Mouse (Mus musculus) midbrain, postnatal 0 days (tissue): Measurements from ENCODE around the gene Stam. TPM values are rescaled to one million over a fixed set of nuclear protein-coding genes. Genes with fewer than 3 reads are reported as not detected.

Experiments
- ATAC-seq: fragments of 200-750 bp; cut with Nextera tagmentation; 2 replicates; pipeline ENCODE4 v1.8.0; 2017; ENCODE audit warnings: moderate number of reproducible peaks, mild to moderate bottlenecking, moderate TSS enrichment, moderate library complexity; ENCODE audit not compliant: low FRiP score
- DNase-seq: peaks from one replicate; pipeline ENCODE4 v3.0.0-alpha.2; 2015; ENCODE audit warnings: low spot score
- H3K27ac ChIP-seq: fragments of 300-500 bp; sonication (generic); 2 replicates; pipeline ENCODE4 v1.5.1; 2014; ENCODE audit warnings: low read depth, mild to moderate bottlenecking, low read length, mixed read lengths
- H3K27me3 ChIP-seq: fragments of 300-500 bp; sonication (generic); 2 replicates; pipeline ENCODE4 v1.6.1; 2014; ENCODE audit warnings: low read length, control low read depth, mixed read lengths; ENCODE audit not compliant: insufficient read depth
- H3K36me3 ChIP-seq: fragments of 300-500 bp; sonication (generic); 2 replicates; pipeline ENCODE4 v1.6.1; 2014; ENCODE audit warnings: low read length, control low read depth, mixed read lengths; ENCODE audit not compliant: insufficient read depth
- H3K4me1 ChIP-seq: fragments of 300-500 bp; sonication (generic); 2 replicates; pipeline ENCODE4 v1.6.1; 2014; ENCODE audit warnings: mild to moderate bottlenecking, control low read depth, antibody characterized with exemption, low read length, mixed read lengths; ENCODE audit not compliant: insufficient read depth
- H3K4me2 ChIP-seq: fragments of 300-500 bp; sonication (generic); 2 replicates; pipeline ENCODE4 v1.6.1; 2014; ENCODE audit warnings: low read depth, mild to moderate bottlenecking, low read length, mixed read lengths; ENCODE audit not compliant: poor library complexity, severe bottlenecking
- H3K4me3 ChIP-seq: fragments of 300-500 bp; sonication (generic); 2 replicates; pipeline ENCODE4 v1.5.1; 2014; ENCODE audit warnings: low read depth, mild to moderate bottlenecking, low read length, moderate library complexity
- H3K9ac ChIP-seq: fragments of 300-500 bp; sonication (generic); replicated peaks from 2 replicates; pipeline ENCODE4 v1.6.1; 2014; ENCODE audit warnings: mild to moderate bottlenecking, low read length, moderate library complexity, mixed read lengths; ENCODE audit not compliant: poor library complexity, severe bottlenecking
- H3K9me3 ChIP-seq: fragments of 300-500 bp; sonication (generic); 2 replicates; pipeline ENCODE4 v1.6.1; 2016; ENCODE audit warnings: low read length, control low read depth
- CTCF ChIP-seq: IDR thresholded peaks from 2 replicates; pipeline ENCODE4 v1.5.1; 2016; ENCODE audit warnings: antibody characterized with exemption, mild to moderate bottlenecking
- WGBS: fragments of 180-500 bp; shearing (Covaris S2); extraction: QIAGEN DNeasy Blood & Tissue Kit; methylation state at CpG from one replicate; pipeline ENCODE4 v1.1.7; 2014; 5-methylcytosine and 5-hydroxymethylcytosine counted together
- polyA plus RNA-seq: library from polyadenylated mRNA; unstranded; fragments of >200 nt; fragmentation: Nextera tagmentation; extraction: Ambion mirVana; gene quantifications from 2 replicates; pipeline ENCODE4 v1.2.1, GENCODE M21; 2015
- total RNA-seq: library from RNA; depleted of rRNA; stranded (reverse); fragments of >200 nt; gene quantifications from 2 replicates; pipeline ENCODE4 v1.2.3, GENCODE M21; 2014

Gene Stam
- total and polyA plus RNA-seq, 2 experiments from 2014 or later: 93.8 to 104 TPM

DNA sequence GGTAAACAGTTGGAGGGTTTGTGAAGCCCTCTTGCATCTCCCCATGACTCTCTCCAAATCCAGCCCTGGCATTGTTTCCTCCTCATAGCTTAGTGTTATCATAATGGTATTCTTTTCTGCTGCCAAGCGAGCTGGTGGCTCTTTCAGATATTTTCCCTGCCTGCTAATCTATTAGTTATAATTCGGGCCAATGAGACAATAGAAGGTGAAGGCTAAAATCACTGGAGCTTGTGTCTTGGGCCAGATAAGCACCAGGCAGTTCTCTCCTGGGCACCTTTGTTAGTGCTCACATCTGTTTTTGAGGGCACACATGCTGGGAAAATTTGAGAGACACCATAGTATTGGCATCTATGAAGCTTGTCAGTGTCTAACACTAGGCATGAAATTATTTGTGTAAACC lies 91.2 kb downstream of the Stam start:
- ATAC-seq (no peak), DNase-seq (no peak)
- no peaks in the 10 kb centered on the region for H3K27me3 ChIP-seq
- H3K27ac ChIP-seq: no peak overlapping the region
- WGBS: 43% methylated on average over 2 of the region's 2 CpGs
- no peak overlapping the region for H3K4me2 ChIP-seq
- no peaks in the 10 kb centered on the region for H3K9me3 ChIP-seq
- no peak overlapping the region for H3K4me3 ChIP-seq
- no peaks in the 10 kb centered on the region for H3K4me1 ChIP-seq
- no peak for TF ChIP-seq CTCF
- H3K36me3 ChIP-seq: no peaks in the 10 kb centered on the region
- no peak overlapping the region for H3K9ac ChIP-seq

DNA sequence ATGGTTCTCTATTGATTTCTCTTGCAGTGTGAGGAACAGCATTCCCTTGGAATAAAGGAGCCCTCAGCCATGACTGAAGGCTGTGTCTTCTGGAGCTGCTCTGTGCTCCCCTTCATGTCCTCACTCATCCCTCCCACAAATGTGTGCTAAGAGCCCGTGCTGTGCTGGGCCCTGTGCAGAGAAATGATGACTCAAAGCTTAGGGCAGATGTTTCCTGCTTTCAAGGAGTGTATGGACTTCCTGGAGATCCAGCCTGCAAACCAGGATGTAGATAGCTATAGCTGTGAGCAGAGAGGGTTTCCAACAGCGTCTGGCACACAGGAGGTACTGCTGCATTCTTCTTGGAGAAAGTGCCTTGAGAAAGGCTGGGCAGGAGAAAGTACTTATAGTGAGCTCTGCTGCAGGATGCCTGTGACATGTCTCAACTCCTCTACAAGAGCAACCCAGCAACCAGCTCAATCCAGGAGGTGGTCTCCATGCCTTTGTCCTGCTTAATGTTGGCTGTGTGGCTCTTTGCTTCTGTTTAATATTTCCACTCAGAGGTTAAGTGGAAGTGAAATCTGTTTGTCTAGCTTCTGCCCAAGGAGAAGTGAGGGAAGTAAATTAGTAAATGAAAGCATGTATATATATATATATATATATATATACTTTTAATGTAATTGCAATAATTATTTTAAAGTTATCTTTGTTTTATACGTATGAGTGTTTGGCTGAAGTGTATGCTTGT lies 91.9 kb downstream of the Stam start:
- Histone ChIP-seq H3K9ac (no peak overlapping the region), H3K4me2 (no peak overlapping the region), H3K36me3 (no peaks in the 10 kb centered on the region), H3K27ac (no peak overlapping the region), H3K27me3 (no peaks in the 10 kb centered on the region), H3K9me3 (no peaks in the 10 kb centered on the region), H3K4me3 (no peak overlapping the region), H3K4me1 (no peaks in the 10 kb centered on the region)
- ATAC-seq (no peak), DNase-seq (no peak)
- TF ChIP-seq CTCF: no peak
- WGBS: 84% methylated on average over 3 of the region's 3 CpGs

DNA sequence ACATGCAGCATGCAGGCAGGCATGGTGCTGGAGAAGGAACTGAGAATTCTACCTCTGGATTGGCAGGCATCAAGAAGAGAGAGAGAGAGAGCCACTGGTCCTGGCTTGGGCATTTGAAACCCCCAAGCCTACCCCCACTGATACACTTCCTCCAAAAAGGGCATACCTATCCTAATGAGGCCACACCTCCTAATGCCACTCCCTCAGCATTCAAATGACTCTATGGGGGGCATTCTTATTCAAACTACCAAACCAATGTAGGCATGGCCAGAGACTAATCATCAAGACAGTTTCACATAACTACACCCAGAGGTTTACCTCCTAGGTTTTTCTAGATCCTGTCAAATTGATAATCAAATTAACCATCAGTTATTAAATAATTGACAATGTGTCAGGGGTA lies 93.8 kb downstream of the Stam start:
- Histone ChIP-seq H3K9me3 (no peaks in the 10 kb centered on the region), H3K27ac (no peak overlapping the region), H3K27me3 (no peaks in the 10 kb centered on the region), H3K36me3 (no peaks in the 10 kb centered on the region), H3K4me3 (no peak overlapping the region), H3K4me2 (no peak overlapping the region), H3K9ac (no peak overlapping the region), H3K4me1 (no peaks in the 10 kb centered on the region)
- ATAC-seq (no peak), DNase-seq (no peak)
- no peak for TF ChIP-seq CTCF

DNA sequence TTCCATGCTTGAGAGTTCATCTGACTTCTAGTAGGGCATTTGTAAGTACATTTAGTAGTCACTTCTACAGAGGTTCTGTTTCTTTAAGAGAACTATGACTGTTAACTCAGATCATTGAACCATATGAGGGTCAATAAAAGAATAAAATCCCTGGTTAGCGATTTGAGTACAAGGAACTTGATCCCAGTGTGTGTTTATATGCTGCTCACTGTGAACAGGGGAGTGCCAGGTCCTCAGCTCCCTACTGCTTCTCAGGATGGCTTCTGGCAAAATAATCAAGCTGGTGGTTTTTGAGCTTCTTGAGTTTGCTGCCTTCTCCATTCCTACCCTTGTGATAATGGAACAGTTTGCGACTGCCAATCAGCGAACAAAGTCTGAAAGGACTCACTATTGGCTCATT lies 100.4 kb downstream of the Stam start, which contains the start of gene Tmem236:
Gene Tmem236, plus strand, starts transcription at position 190 of the 400 bp plus-strand sequence.
- Histone ChIP-seq H3K27me3 (no peaks in the 10 kb centered on the region), H3K36me3 (no peaks in the 10 kb centered on the region), H3K4me3 (no peak within 1 kb of the TSS), H3K9me3 (no peaks in the 10 kb centered on the region), H3K27ac (no peak within 1 kb of the TSS), H3K4me1 (no peaks in the 10 kb centered on the region), H3K4me2 (no peak within 1 kb of the TSS), H3K9ac (no peak within 1 kb of the TSS)
- DNase-seq (no peak), ATAC-seq (no peak)
- no peak for TF ChIP-seq CTCF
- 76% methylated on average over 3 of the region's 3 CpGs for WGBS

DNA sequence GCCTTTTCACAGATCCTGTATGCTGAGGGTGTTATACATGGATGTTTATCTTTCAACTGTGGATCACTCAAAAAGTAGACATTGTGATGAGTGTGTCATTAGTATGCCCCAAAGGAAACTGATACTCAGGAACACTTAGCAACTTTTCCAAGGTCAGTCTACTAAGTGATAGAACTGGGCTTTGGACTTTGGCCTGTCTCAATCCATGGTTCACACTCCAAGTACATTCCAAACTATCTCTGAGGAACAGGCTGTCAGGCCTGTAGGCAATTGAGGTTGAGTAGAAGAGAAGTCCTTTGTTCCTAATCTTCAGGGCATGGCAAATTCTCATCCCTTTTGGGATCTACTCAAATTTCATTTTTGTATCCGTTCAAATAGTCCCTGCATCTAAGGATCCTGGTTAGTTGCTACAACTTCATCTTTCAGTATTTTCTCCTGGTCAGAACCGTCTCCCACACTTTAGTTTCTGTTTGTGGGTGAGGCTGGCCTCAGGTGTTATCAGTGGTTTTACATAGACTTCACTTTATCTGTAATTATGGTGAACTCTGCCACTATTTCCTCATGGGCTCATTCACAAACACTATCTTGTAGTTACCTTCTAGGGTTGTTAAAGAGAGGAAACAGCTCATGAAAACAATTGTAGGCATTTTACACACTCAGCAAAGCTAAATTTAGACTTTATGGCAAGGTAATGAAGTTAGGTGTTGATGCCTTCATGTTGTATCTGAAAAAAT lies 102.7 kb downstream of the Stam start:
- Histone ChIP-seq H3K27ac (no peak overlapping the region), H3K4me3 (no peak overlapping the region)

DNA sequence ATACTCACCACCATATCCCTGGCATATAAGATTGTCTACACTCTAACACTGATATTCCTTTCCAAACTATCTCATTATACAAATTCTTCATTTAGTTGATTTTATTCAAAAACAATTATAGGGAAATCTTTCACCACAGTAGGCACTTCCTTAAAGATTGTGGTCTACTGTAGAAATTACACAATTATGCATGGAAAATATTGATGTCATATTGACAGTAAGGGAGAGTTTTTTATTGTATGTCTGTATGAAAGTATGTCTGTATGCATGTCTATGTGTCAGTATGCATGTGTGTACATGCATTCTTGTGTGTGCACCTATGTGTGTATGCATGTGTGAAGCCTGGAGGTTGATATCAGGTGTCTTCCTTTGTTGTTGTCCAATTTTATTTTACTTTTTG lies 110.5 kb downstream of the Stam start:
- H3K4me1 ChIP-seq: no peaks in the 10 kb centered on the region
- H3K4me2 ChIP-seq: no peak overlapping the region
- DNase-seq: no peak
- no peak overlapping the region for H3K9ac ChIP-seq
- ATAC-seq: no peak
- no peak for TF ChIP-seq CTCF
- no peaks in the 10 kb centered on the region for H3K36me3 ChIP-seq
- H3K4me3 ChIP-seq: no peak overlapping the region
- peaks cover 2% of the 10 kb centered on the region; the same call in 1 of the 2 replicates for H3K9me3 ChIP-seq
- no peaks in the 10 kb centered on the region for H3K27me3 ChIP-seq
- no peak overlapping the region for H3K27ac ChIP-seq

More for the DNA sequence above, 102.7 kb downstream of the Stam start:
- Histone ChIP-seq H3K36me3 (no peaks in the 10 kb centered on the region), H3K4me2 (no peak overlapping the region), H3K9me3 (peaks cover 2% of the 10 kb centered on the region; the same call in 1 of the 2 replicates), H3K27me3 (no peaks in the 10 kb centered on the region), H3K9ac (no peak overlapping the region), H3K4me1 (no peaks in the 10 kb centered on the region)
- no peak for DNase-seq
- ATAC-seq: no peak
- no peak for TF ChIP-seq CTCF
- WGBS: 75% methylated on average over 2 of the region's 2 CpGs
